Mouse (Mus musculus) midbrain, embryonic 16.5 days (tissue): ENCODE results near the gene Gfod1. TPM values are rescaled to one million over a fixed set of nuclear protein-coding genes. Genes with fewer than 3 reads are reported as not detected.
A peak's percentile ranks its signal among the peaks of the same experiment; 100 is the strongest.

Source experiments
- ATAC-seq: fragments of 200-750 bp; cut with Nextera tagmentation; 2 replicates; pipeline ENCODE4 v1.8.0; 2017; ENCODE audit warnings: moderate TSS enrichment
- H3K27ac ChIP-seq: fragments of 300-500 bp; sonication (generic); 2 replicates; pipeline ENCODE4 v1.5.1; 2014; ENCODE audit warnings: mild to moderate bottlenecking, low read length, mixed read lengths
- H3K27me3 ChIP-seq: fragments of 300-500 bp; sonication (generic); 2 replicates; pipeline ENCODE4 v1.6.1; 2014; ENCODE audit warnings: low read depth, low read length, mixed read lengths; ENCODE audit not compliant: control insufficient read depth, insufficient read depth
- H3K36me3 ChIP-seq: fragments of 300-500 bp; sonication (generic); 2 replicates; pipeline ENCODE4 v1.6.1; 2014; ENCODE audit warnings: mild to moderate bottlenecking, low read length, moderate library complexity, mixed read lengths; ENCODE audit not compliant: control insufficient read depth, insufficient read depth
- H3K4me1 ChIP-seq: fragments of 300-500 bp; sonication (generic); 2 replicates; pipeline ENCODE4 v1.6.1; 2014; ENCODE audit warnings: mild to moderate bottlenecking, low read length, mixed read lengths; ENCODE audit not compliant: control insufficient read depth, insufficient read depth
- H3K4me2 ChIP-seq: fragments of 300-500 bp; sonication (generic); 2 replicates; pipeline ENCODE4 v1.6.1; 2014; ENCODE audit warnings: mild to moderate bottlenecking, low read length, mixed read lengths
- H3K4me3 ChIP-seq: fragments of 300-500 bp; sonication (generic); 2 replicates; pipeline ENCODE4 v1.5.1; 2014; ENCODE audit warnings: low read depth, mild to moderate bottlenecking, low read length, moderate library complexity, mixed read lengths
- H3K9ac ChIP-seq: fragments of 300-500 bp; sonication (generic); 2 replicates; pipeline ENCODE4 v1.6.1; 2014; ENCODE audit warnings: low read depth, low read length, mixed read lengths
- H3K9me3 ChIP-seq: fragments of 300-500 bp; sonication (generic); replicated peaks from 2 replicates; pipeline ENCODE4 v1.6.1; 2014; ENCODE audit warnings: mild to moderate bottlenecking, low read length, mixed read lengths; ENCODE audit not compliant: control insufficient read depth, poor library complexity, severe bottlenecking
- WGBS: fragments of 180-500 bp; shearing (Covaris S2); extraction: QIAGEN DNeasy Blood & Tissue Kit; methylation state at CpG from one replicate; pipeline ENCODE4 v1.1.7; 2014; 5-methylcytosine and 5-hydroxymethylcytosine counted together
- polyA plus RNA-seq: library from polyadenylated mRNA; unstranded; fragments of >200 nt; fragmentation: Nextera tagmentation; extraction: Ambion mirVana; gene quantifications from 2 replicates; pipeline ENCODE4 v1.2.1, GENCODE M21; 2015

Gene Gfod1
- polyA plus RNA-seq, 1 experiment from 2014 or later: 2.2 TPM

DNA sequence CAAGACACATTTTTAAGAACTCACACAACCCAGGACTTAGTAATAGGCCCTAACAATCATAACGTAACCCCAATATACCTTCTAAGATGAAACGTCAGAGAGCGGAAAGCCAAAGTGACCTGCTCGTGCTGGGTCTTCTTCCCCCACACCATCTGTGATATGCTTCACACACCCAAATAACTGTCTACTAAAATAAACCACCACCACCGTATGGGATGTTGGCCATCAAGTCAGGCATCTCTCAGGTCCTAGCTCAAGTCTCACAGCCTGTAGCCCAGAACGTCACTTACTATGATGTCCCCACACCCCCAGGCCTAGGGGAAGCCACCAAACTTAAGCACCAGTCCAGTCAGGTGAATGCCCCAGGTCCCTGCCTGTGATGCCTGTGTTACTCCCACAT lies 55.6 kb downstream of the Gfod1 start:
- WGBS: 95% methylated on average over 6 of the region's 6 CpGs
- H3K9ac ChIP-seq: no peak overlapping the region
- no peak for ATAC-seq
- H3K4me1 ChIP-seq: 0 out of 2 replicates have a peak, but pooled peaks cover 3% of the 10 kb centered on the region
- H3K27me3 ChIP-seq: no peaks in the 10 kb centered on the region
- H3K36me3 ChIP-seq: no peaks in the 10 kb centered on the region
- no peak overlapping the region for H3K4me3 ChIP-seq
- H3K4me2 ChIP-seq: no peak overlapping the region
- H3K27ac ChIP-seq: no peak overlapping the region
- no peaks in the 10 kb centered on the region for H3K9me3 ChIP-seq

- no peaks in the 10 kb centered on the region for H3K36me3 ChIP-seq
Measured at GRCm38 (mm10) chr13:43246876-43247275, 57.1 kb downstream of the Gfod1 start.

DNA sequence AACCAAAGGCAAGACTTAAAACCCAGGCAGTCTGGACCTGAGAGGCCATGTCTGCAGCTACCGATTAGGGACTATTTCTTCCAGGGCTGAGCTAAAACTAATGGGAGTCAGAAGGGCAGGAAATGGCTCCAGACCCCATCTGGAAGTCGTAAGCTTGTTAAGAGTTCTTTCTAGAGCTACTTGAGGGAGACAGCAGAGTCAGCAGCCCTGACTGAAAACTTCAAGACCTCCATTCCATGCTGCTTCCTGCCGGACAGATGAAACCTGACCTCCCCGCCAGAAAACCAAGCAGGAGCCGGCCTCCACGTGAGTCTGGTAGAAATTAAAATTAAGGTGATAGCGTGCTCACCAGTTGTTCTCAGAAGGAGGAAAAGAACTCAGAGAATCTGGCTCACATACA lies 60.2 kb downstream of the Gfod1 start:
- Histone ChIP-seq H3K4me2 (no peak overlapping the region), H3K9ac (no peak overlapping the region), H3K27ac (no peak overlapping the region), H3K4me3 (no peak overlapping the region), H3K4me1 (peaks cover 10% of the 10 kb centered on the region), H3K9me3 (no peaks in the 10 kb centered on the region), H3K36me3 (no peaks in the 10 kb centered on the region), H3K27me3 (no peaks in the 10 kb centered on the region)
- ATAC-seq: no peak
- WGBS: 68% methylated on average over 7 of the region's 7 CpGs

More at GRCm38 (mm10) chr13:43246876-43247275, 57.1 kb downstream of the Gfod1 start:
- 0 out of 2 replicates have a peak, but pooled peaks cover 3% of the 10 kb centered on the region for H3K4me1 ChIP-seq
- no peak overlapping the region for H3K4me2 ChIP-seq
- H3K27ac ChIP-seq: no peak overlapping the region
- no peaks in the 10 kb centered on the region for H3K27me3 ChIP-seq
- H3K4me3 ChIP-seq: no peak overlapping the region
- no peak overlapping the region for H3K9ac ChIP-seq
- 96% methylated on average over 4 of the region's 4 CpGs for WGBS
- no peaks in the 10 kb centered on the region for H3K9me3 ChIP-seq
- ATAC-seq: no peak

GRCm38 (mm10) chr13:43243240-43243639 lies 60.7 kb downstream of the Gfod1 start:
- 84% methylated on average over 3 of the region's 3 CpGs for WGBS
- no peak overlapping the region for H3K4me2 ChIP-seq
- no peak overlapping the region for H3K4me3 ChIP-seq
- no peaks in the 10 kb centered on the region for H3K9me3 ChIP-seq
- H3K27me3 ChIP-seq: no peaks in the 10 kb centered on the region
- no peak overlapping the region for H3K9ac ChIP-seq
- peaks cover 10% of the 10 kb centered on the region for H3K4me1 ChIP-seq
- H3K27ac ChIP-seq: no peak overlapping the region
- no peak for ATAC-seq
- H3K36me3 ChIP-seq: no peaks in the 10 kb centered on the region

DNA sequence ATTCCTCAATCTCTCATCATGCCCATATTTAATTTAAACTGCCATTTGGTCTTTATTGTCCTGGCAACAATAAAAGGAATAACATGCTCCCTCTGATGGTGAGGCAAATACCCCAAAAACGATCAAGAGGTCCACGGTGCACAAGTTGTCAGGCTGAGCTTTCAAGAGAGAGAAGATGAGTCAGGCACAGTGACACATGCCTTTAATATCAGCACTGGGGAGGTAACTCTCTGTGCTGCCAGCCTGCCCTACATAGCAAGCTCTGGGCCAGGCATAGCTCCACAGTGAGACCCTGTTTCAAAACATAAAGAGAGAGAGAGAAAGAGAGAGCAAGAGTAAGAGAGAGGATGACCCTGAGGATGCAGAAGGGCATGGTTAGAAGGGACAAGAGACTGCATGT lies 62.2 kb downstream of the Gfod1 start:
- no peaks in the 10 kb centered on the region for H3K36me3 ChIP-seq
- no peak overlapping the region for H3K9ac ChIP-seq
- 80% methylated on average over 2 of the region's 2 CpGs for WGBS
- no peak overlapping the region for H3K4me2 ChIP-seq
- no peak for ATAC-seq
- H3K4me3 ChIP-seq: no peak overlapping the region
- H3K4me1 ChIP-seq: peaks cover 11% of the 10 kb centered on the region
- H3K27me3 ChIP-seq: no peaks in the 10 kb centered on the region
- H3K27ac ChIP-seq: no peak overlapping the region
- no peaks in the 10 kb centered on the region for H3K9me3 ChIP-seq

GRCm38 (mm10) chr13:43241069-43241468 lies 62.9 kb downstream of the Gfod1 start:
- WGBS: 12% methylated on average over 1 of the region's 1 CpGs
- Histone ChIP-seq H3K4me3 (no peak overlapping the region), H3K9me3 (no peaks in the 10 kb centered on the region), H3K4me1 (peaks cover 16% of the 10 kb centered on the region), H3K27ac (peak overlapping the region; percentile 48; the same call in 1 of the 2 replicates), H3K9ac (no peak overlapping the region), H3K36me3 (no peaks in the 10 kb centered on the region), H3K27me3 (no peaks in the 10 kb centered on the region), H3K4me2 (no peak overlapping the region)
- no peak for ATAC-seq

DNA sequence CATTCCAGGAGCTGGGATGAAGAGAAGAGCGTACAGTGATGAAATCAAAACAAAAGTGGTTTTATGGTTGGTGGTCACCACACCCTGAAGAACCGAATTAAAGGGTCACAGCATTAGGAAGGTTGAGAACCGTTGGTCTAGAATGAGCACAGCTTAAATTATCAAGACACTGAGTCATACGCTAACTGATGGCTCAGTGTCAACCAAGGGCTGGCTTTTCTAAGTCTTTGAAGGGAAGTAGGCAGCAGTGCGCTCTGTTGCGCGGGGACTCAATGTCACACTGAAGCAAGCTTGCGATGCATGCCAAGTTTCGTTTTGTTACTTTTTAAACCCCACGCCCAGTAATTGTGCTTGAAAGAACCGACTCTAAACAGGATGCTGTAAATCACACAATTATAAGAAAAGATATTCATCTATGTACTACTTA lies 64.2 kb downstream of the Gfod1 start:
- Histone ChIP-seq H3K4me1 (peaks cover 29% of the 10 kb centered on the region), H3K4me2 (no peak overlapping the region), H3K27ac (no peak overlapping the region), H3K4me3 (no peak overlapping the region), H3K36me3 (no peaks in the 10 kb centered on the region), H3K27me3 (no peaks in the 10 kb centered on the region), H3K9me3 (no peaks in the 10 kb centered on the region), H3K9ac (no peak overlapping the region)
- 82% methylated on average over 11 of the region's 11 CpGs for whole genome bisulfite sequencing
- no peak for ATAC-seq

- Histone ChIP-seq H3K27ac (peak overlapping the region; percentile 9; the same call in 1 of the 2 replicates), H3K9me3 (no peaks in the 10 kb centered on the region), H3K9ac (no peak overlapping the region), H3K4me1 (peaks cover 42% of the 10 kb centered on the region), H3K27me3 (no peaks in the 10 kb centered on the region), H3K4me2 (no peak overlapping the region), H3K36me3 (no peaks in the 10 kb centered on the region), H3K4me3 (no peak overlapping the region)
- 48% methylated on average over 6 of the region's 6 CpGs for WGBS
- no peak for ATAC-seq
Measured at GRCm38 (mm10) chr13:43236630-43237029, 67.3 kb downstream of the Gfod1 start.

- Histone ChIP-seq H3K36me3 (no peaks in the 10 kb centered on the region), H3K27me3 (no peaks in the 10 kb centered on the region), H3K4me1 (peaks cover 41% of the 10 kb centered on the region), H3K27ac (peak overlapping the region; percentile 63; the same call in 1 of the 2 replicates), H3K9ac (no peak overlapping the region), H3K4me2 (no peak overlapping the region), H3K4me3 (no peak overlapping the region), H3K9me3 (no peaks in the 10 kb centered on the region)
- ATAC-seq: no peak
- WGBS: 78% methylated on average over 4 of the region's 4 CpGs
Measured at GRCm38 (mm10) chr13:43235982-43236381, 68.0 kb downstream of the Gfod1 start.
